In the genomic region with DNA sequence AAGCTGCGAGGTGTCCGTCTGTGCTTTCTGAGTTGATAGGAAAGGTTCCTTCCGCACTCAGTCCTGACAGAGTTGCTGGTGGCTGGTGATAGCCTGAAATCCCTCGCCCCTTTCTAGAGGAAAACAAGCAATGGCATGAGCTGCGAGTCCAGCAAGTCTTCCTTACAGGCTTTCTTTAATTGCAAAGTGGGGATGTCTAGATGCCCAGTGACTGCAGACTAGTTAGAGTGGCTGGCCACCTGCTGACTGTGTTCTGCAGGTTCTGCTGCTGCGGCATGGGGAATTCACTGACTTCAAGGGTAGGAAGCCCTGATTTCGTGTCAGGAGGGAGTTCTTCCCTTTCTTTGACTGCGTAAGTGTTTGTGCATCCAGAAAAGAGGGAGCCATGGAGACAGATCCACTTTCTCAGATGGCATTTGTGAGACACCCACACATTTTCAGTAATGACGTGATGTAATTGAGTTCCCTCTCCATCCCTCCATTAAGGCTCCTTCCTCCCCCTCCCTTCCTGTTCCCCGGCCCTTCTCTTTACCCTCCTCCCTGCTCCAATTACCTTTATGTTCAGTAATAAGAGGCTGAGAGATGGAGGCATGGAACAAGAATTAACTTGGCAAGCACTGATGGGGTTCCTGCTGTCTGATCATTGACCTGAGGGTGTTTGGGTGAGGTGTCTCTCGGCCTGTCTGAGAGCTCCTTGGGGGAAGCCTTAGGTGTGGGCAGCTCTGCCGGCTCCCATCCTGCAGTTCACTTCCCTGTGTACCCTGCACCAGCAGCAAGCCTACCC, we compare ENCODE assay signal across 8 mouse cellular contexts. TPM values are rescaled to one million over a fixed set of nuclear protein-coding genes. Genes with fewer than 3 reads are reported as not detected.
A peak's percentile ranks its signal among the peaks of the same experiment; 100 is the strongest.
DNase-seq lines count a peak whose midpoint lies in the region; ATAC-seq lines count a peak whose summit lies in the region.

No protein-coding gene starts in this region.

- DNase-seq in cerebellum, adult 8-10 months: peak; percentile 44
- no peak for DNase-seq in cerebellum, postnatal 4 days (ENCODE audit: low spot score in 2 of 2)
- DNase-seq in lung, postnatal 36 days: peak; percentile 37
- no peak for DNase-seq in lung, postnatal 14 days
- DNase-seq in left cerebral cortex, adult 11 months (ENCODE audit: low spot score): peak; percentile 71
- DNase-seq in adrenal gland, postnatal 10 days: no peak
- DNase-seq in thymus, postnatal 10 days (ENCODE audit: low spot score in 2 of 2): no peak

- H3K4me1 ChIP-seq in stomach, embryonic 15.5 days: no peaks in the 10 kb centered on the region

- no peak overlapping the region for H3K4me2 ChIP-seq in stomach, embryonic 15.5 days

- H3K4me3 ChIP-seq in stomach, embryonic 15.5 days (replicated peaks): no peak overlapping the region

- H3K9ac ChIP-seq in stomach, embryonic 15.5 days: no peak overlapping the region

- H3K9me3 ChIP-seq in stomach, embryonic 15.5 days: no peaks in the 10 kb centered on the region

- no peak overlapping the region for H3K27ac ChIP-seq in stomach, embryonic 15.5 days

- peaks cover 3% of the 10 kb centered on the region; the same call in 1 of the 2 replicates for H3K36me3 ChIP-seq in stomach, embryonic 15.5 days

- 74% methylated on average over 12 of the region's 12 CpGs for WGBS in stomach, embryonic 15.5 days

- peak; percentile 15; the same call in 1 of the 2 replicates for ATAC-seq in stomach, embryonic 15.5 days (ENCODE audit: insufficient read depth, low FRiP score, low read depth)

- no peaks in the 10 kb centered on the region for H3K27me3 ChIP-seq in stomach, embryonic 15.5 days (replicated peaks)

RNA-seq across cellular contexts. Expression of gene Apopt1, which starts 12.5 kb away (rescaled TPM):
- polyA plus RNA-seq in stomach, embryonic 15.5 days (2015; fragmentation: Nextera tagmentation; extraction: Ambion mirVana): 46.4 and 51.3 TPM in 2 replicates
- total RNA-seq in adrenal gland, postnatal 10 days (2021): 10 to 100 TPM; 69.0 to 72.8 TPM

RNA-seq across cellular contexts. Expression of gene Bag5, which starts 12.5 kb away (rescaled TPM):
- 49.5 and 50.9 TPM in 2 replicates for polyA plus RNA-seq in stomach, embryonic 15.5 days (2015; fragmentation: Nextera tagmentation; extraction: Ambion mirVana)
- total RNA-seq in adrenal gland, postnatal 10 days (2021): 10 to 100 TPM; 32.1 to 35.4 TPM

RNA-seq across cellular contexts. Expression of gene Klc1, which starts 33.1 kb away (rescaled TPM):
- polyA plus RNA-seq in stomach, embryonic 15.5 days (2015; fragmentation: Nextera tagmentation; extraction: Ambion mirVana): 97.8 and 113 TPM in 2 replicates
- total RNA-seq in adrenal gland, postnatal 10 days (2021): 100 to 1,000 TPM in 1 of 2 experiments, 10 to 100 TPM in 1; 94.0 to 133 TPM

RNA-seq across cellular contexts. Expression of gene Trmt61a, which starts 47.6 kb away (rescaled TPM):
- 14.6 TPM in 2 replicates for polyA plus RNA-seq in stomach, embryonic 15.5 days (2015; fragmentation: Nextera tagmentation; extraction: Ambion mirVana)
- total RNA-seq in adrenal gland, postnatal 10 days (2021): 10 to 100 TPM in 1 of 2 experiments, 1 to 10 TPM in 1; 9.5 to 11.3 TPM

RNA-seq across cellular contexts. Expression of gene Ckb, which starts 53.4 kb away (rescaled TPM):
- 607 and 634 TPM in 2 replicates for polyA plus RNA-seq in stomach, embryonic 15.5 days (2015; fragmentation: Nextera tagmentation; extraction: Ambion mirVana)
- total RNA-seq in adrenal gland, postnatal 10 days (2021): 10 to 100 TPM; 46.2 to 53.1 TPM

Comparison
In these comparisons a context has a peak if more than half of its experiments do, and no peak if none do; other contexts are left out.
1. DNase-seq: peak in cerebellum, adult 8-10 months (single experiment), lung, postnatal 36 days (single experiment) and left cerebral cortex, adult 11 months (single experiment); none in cerebellum, postnatal 4 days (0 of 2), lung, postnatal 14 days (single experiment), adrenal gland, postnatal 10 days (single experiment) and thymus, postnatal 10 days (0 of 2).